Mouse (Mus musculus): ENCODE data around the gene Slc7a11.

- TF ChIP-seq CTCF (IDR thresholded peaks at IDR 0.05; ENCODE audit: borderline replicate concordance, extremely low read depth, insufficient read depth, insufficient read length) (no peak), POLR2A (IDR thresholded peaks at IDR 0.05; ENCODE audit: borderline replicate concordance, extremely low read depth, insufficient read depth, insufficient read length, poor library complexity, severe bottlenecking) (no peak)
Observed at GRCm38 (mm10) chr3:50388288-50388687, 55.1 kb downstream of the Slc7a11 start.

Measured in brain, embryonic 14.5 days (tissue).